Mouse (Mus musculus) MEL (cell line): ENCODE measurements around the gene Rbm18. TPM values are rescaled to one million over a fixed set of nuclear protein-coding genes. Genes with fewer than 3 reads are reported as not detected.

ENCODE experiments used
- DNase-seq: peaks from one replicate; pipeline ENCODE4 v3.0.0; 2011; ENCODE audit warnings: low read depth, low spot score
- H3K27ac ChIP-seq: 2 replicates; pipeline ENCODE4 v1.5.1; 2012; ENCODE audit warnings: low read depth, mild to moderate bottlenecking, control low read depth, low read length, moderate library complexity; ENCODE audit not compliant: control insufficient read depth
- H3K27me3 ChIP-seq, 2 experiments: fragments of 150-350 bp in 1 of 2; sonication (generic) in 1 of 2; 2 replicates each; pipeline ENCODE4 v1.6.1; 2012; ENCODE audit warnings: low read length in 2 of 2, mild to moderate bottlenecking in 2 of 2, improper control_type of control experiment in 1 of 2, moderate library complexity in 1 of 2; ENCODE audit not compliant: insufficient read depth in 2 of 2, control insufficient read depth in 1 of 2
- H3K36me3 ChIP-seq, 2 experiments: 2 replicates each; pipeline ENCODE4 v1.6.1; 2012 to 2014; ENCODE audit warnings: low read length in 2 of 2, improper control_type of control experiment in 1 of 2, inconsistent platforms in 1 of 2, mild to moderate bottlenecking in 1 of 2; ENCODE audit not compliant: insufficient read depth in 2 of 2, control insufficient read depth in 1 of 2
- H3K4me1 ChIP-seq, 2 experiments: fragments of 150-350 bp in 1 of 2; sonication (generic) in 1 of 2; 2 replicates each; pipeline ENCODE4 v1.6.1; 2012; ENCODE audit warnings: low read length in 2 of 2, improper control_type of control experiment in 1 of 2, mild to moderate bottlenecking in 1 of 2; ENCODE audit not compliant: insufficient read depth in 2 of 2, control insufficient read depth in 1 of 2
- H3K4me3 ChIP-seq, 2 experiments: fragments of 150-350 bp in 1 of 2; sonication (generic) in 1 of 2; 2 replicates each; pipeline ENCODE4 v1.5.1; 2012; ENCODE audit warnings: low read depth in 2 of 2, low read length in 2 of 2, mild to moderate bottlenecking in 2 of 2, moderate library complexity in 2 of 2, control low read depth in 1 of 2, improper control_type of control experiment in 1 of 2; ENCODE audit not compliant: control insufficient read depth in 1 of 2, insufficient read depth in 1 of 2
- H3K79me2 ChIP-seq: 2 replicates; pipeline ENCODE4 v1.6.1; 2012; ENCODE audit warnings: mild to moderate bottlenecking, low read length, moderate library complexity; ENCODE audit not compliant: control insufficient read depth, poor library complexity, insufficient read depth
- H3K9ac ChIP-seq: 2 replicates; pipeline ENCODE4 v1.6.1; 2012; ENCODE audit warnings: low read depth, mild to moderate bottlenecking, control low read depth, low read length, moderate library complexity; ENCODE audit not compliant: control insufficient read depth, poor library complexity, severe bottlenecking
- H3K9me3 ChIP-seq: fragments of 150-350 bp; sonication (generic); replicated peaks from 2 replicates; pipeline ENCODE4 v1.6.1; 2012; ENCODE audit warnings: mild to moderate bottlenecking, low read length, improper control_type of control experiment, moderate library complexity; ENCODE audit not compliant: insufficient read depth
- CHD1 ChIP-seq: IDR thresholded peaks from 2 replicates; pipeline ENCODE4 v1.6.1; 2012; ENCODE audit warnings: low read depth, mild to moderate bottlenecking, inconsistent platforms, low read length, improper control_type of control experiment
- CHD2 ChIP-seq: IDR thresholded peaks from 2 replicates; pipeline ENCODE4 v1.6.1; 2011; ENCODE audit warnings: low read length, improper control_type of control experiment
- CTCF ChIP-seq, 3 experiments: IDR thresholded peaks in 2 of 3; conservative IDR thresholded peaks in 1 of 3; 2 replicates each; pipeline ENCODE4 v1.5.1; 2011 to 2012; ENCODE audit warnings: low read length in 3 of 3, low read depth in 2 of 3, mild to moderate bottlenecking in 2 of 3, improper control_type of control experiment in 1 of 3, inconsistent platforms in 1 of 3, mixed read lengths in 1 of 3, moderate library complexity in 1 of 3; ENCODE audit not compliant: control insufficient read depth in 1 of 3, insufficient read depth in 1 of 3, poor library complexity in 1 of 3, severe bottlenecking in 1 of 3
- E2F4 ChIP-seq: IDR thresholded peaks from 2 replicates; pipeline ENCODE4 v1.6.1; 2011; ENCODE audit warnings: low read depth, low read length, improper control_type of control experiment, borderline replicate concordance
- ELF1 ChIP-seq: IDR thresholded peaks from 2 replicates; pipeline ENCODE4 v1.6.1; 2014; ENCODE audit warnings: low read depth, mild to moderate bottlenecking, inconsistent platforms, low read length, improper control_type of control experiment, moderate library complexity
- EP300 ChIP-seq, 2 experiments: IDR thresholded peaks; 2 replicates each; pipeline ENCODE4 v1.6.1; 2011; ENCODE audit warnings: improper control_type of control experiment in 2 of 2, low read length in 2 of 2, low read depth in 1 of 2, mild to moderate bottlenecking in 1 of 2
- GABPA ChIP-seq: IDR thresholded peaks from 2 replicates; pipeline ENCODE4 v1.6.1; 2012; ENCODE audit warnings: low read depth, mild to moderate bottlenecking, inconsistent platforms, low read length, improper control_type of control experiment, moderate library complexity
- GATA1 ChIP-seq: IDR thresholded peaks from 2 replicates; pipeline ENCODE4 v1.6.1; 2011; ENCODE audit warnings: low read depth, low read length, improper control_type of control experiment
- MAFK ChIP-seq: IDR thresholded peaks from 2 replicates; pipeline ENCODE4 v1.6.1; 2011; ENCODE audit warnings: low read depth, mild to moderate bottlenecking, low read length, improper control_type of control experiment, borderline replicate concordance
- MAX ChIP-seq: IDR thresholded peaks from 2 replicates; pipeline ENCODE4 v1.6.1; 2011; ENCODE audit warnings: low read length, improper control_type of control experiment
- MAZ ChIP-seq: IDR thresholded peaks from 2 replicates; pipeline ENCODE4 v1.6.1; 2012; ENCODE audit warnings: low read depth, mild to moderate bottlenecking, inconsistent platforms, low read length, improper control_type of control experiment
- MEF2A ChIP-seq: IDR thresholded peaks from 2 replicates; pipeline ENCODE4 v1.6.1; 2014; ENCODE audit warnings: low read depth, mild to moderate bottlenecking, inconsistent platforms, low read length, improper control_type of control experiment; ENCODE audit not compliant: poor library complexity, insufficient replicate concordance, severe bottlenecking; ENCODE audit errors: extremely low read depth
- MYB ChIP-seq: IDR thresholded peaks from 2 replicates; pipeline ENCODE4 v1.6.1; 2011; ENCODE audit warnings: mild to moderate bottlenecking, low read depth, low read length, improper control_type of control experiment
- MYC ChIP-seq: IDR thresholded peaks from 2 replicates; pipeline ENCODE4 v1.6.1; 2011; ENCODE audit warnings: low read depth, mild to moderate bottlenecking, low read length, improper control_type of control experiment, moderate library complexity
- NELFE ChIP-seq: IDR thresholded peaks from 2 replicates; pipeline ENCODE4 v1.6.1; 2011; ENCODE audit warnings: low read depth, low read length, improper control_type of control experiment
- NRF1 ChIP-seq: IDR thresholded peaks from 2 replicates; pipeline ENCODE4 v1.6.1; 2014; ENCODE audit warnings: low read depth, mild to moderate bottlenecking, inconsistent platforms, low read length, improper control_type of control experiment, moderate library complexity; ENCODE audit not compliant: poor library complexity, insufficient read depth, severe bottlenecking
- POLR2A ChIP-seq, 2 experiments: IDR thresholded peaks; 2 replicates each; pipeline ENCODE4 v1.6.1; 2011 to 2012; ENCODE audit warnings: low read length in 2 of 2, mild to moderate bottlenecking in 2 of 2, control low read depth in 1 of 2, improper control_type of control experiment in 1 of 2, low read depth in 1 of 2, moderate library complexity in 1 of 2; ENCODE audit not compliant: control insufficient read depth in 1 of 2, insufficient read depth in 1 of 2, poor library complexity in 1 of 2
- POLR2AphosphoS2 ChIP-seq: IDR thresholded peaks from 2 replicates; pipeline ENCODE4 v1.6.1; 2011; ENCODE audit warnings: low read length, improper control_type of control experiment
- RAD21 ChIP-seq: IDR thresholded peaks from 2 replicates; pipeline ENCODE4 v1.6.1; 2011; ENCODE audit warnings: mild to moderate bottlenecking, low read depth, low read length, improper control_type of control experiment
- RCOR1 ChIP-seq: IDR thresholded peaks from 2 replicates; pipeline ENCODE4 v1.6.1; 2012; ENCODE audit warnings: low read depth, mild to moderate bottlenecking, inconsistent platforms, low read length, improper control_type of control experiment
- SMC3 ChIP-seq: IDR thresholded peaks from 2 replicates; pipeline ENCODE4 v1.6.1; 2011; ENCODE audit warnings: low read depth, low read length, improper control_type of control experiment
- TCF12 ChIP-seq: IDR thresholded peaks from 2 replicates; pipeline ENCODE4 v1.6.1; 2014; ENCODE audit warnings: low read depth, mild to moderate bottlenecking, inconsistent platforms, low read length, improper control_type of control experiment, moderate library complexity
- UBTF ChIP-seq: IDR thresholded peaks from 2 replicates; pipeline ENCODE4 v1.6.1; 2012; ENCODE audit warnings: low read depth, mild to moderate bottlenecking, inconsistent platforms, low read length, improper control_type of control experiment, moderate library complexity, borderline replicate concordance; ENCODE audit not compliant: insufficient read depth
- USF1 ChIP-seq: IDR thresholded peaks from 2 replicates; pipeline ENCODE4 v1.6.1; 2014; ENCODE audit warnings: low read depth, mild to moderate bottlenecking, inconsistent platforms, low read length, improper control_type of control experiment, moderate library complexity
- USF2 ChIP-seq, 2 experiments: IDR thresholded peaks; 2 replicates each; pipeline ENCODE4 v1.6.1; 2011 to 2012; ENCODE audit warnings: improper control_type of control experiment in 2 of 2, low read length in 2 of 2, borderline replicate concordance in 1 of 2, inconsistent platforms in 1 of 2, low read depth in 1 of 2, mild to moderate bottlenecking in 1 of 2; ENCODE audit not compliant: insufficient read depth in 1 of 2
- ZKSCAN1 ChIP-seq: IDR thresholded peaks from 2 replicates; pipeline ENCODE4 v1.6.1; 2012; ENCODE audit warnings: low read depth, mild to moderate bottlenecking, inconsistent platforms, low read length, improper control_type of control experiment, moderate library complexity
- ZMIZ1 ChIP-seq: IDR thresholded peaks from 2 replicates; pipeline ENCODE4 v1.6.1; 2012; ENCODE audit warnings: low read depth, mild to moderate bottlenecking, inconsistent platforms, low read length, improper control_type of control experiment, moderate library complexity
- ZNF384 ChIP-seq: IDR thresholded peaks from 2 replicates; pipeline ENCODE4 v1.6.1; 2012; ENCODE audit warnings: low read depth, mild to moderate bottlenecking, inconsistent platforms, low read length, improper control_type of control experiment
- polyA plus RNA-seq, 2 experiments: library from polyadenylated mRNA; stranded (reverse) in 1 of 2; unstranded in 1 of 2; fragments of >175 nt in 1 of 2; fragments of >200 nt in 1 of 2; gene quantifications; 2 replicates each; pipeline versions ENCODE4 v1.2.1 to v1.2.4; 2012; ENCODE audit warnings: low replicate concordance in 2 of 2, low read depth in 1 of 2; ENCODE audit not compliant: insufficient read length in 2 of 2, insufficient read depth in 1 of 2, missing spikeins in 1 of 2
- total RNA-seq: library from RNA; depleted of rRNA; stranded (reverse); fragments of 300-350 nt; gene quantifications from 2 replicates; pipeline ENCODE4 v1.2.3, GENCODE M21; 2012

Gene Rbm18
- total and polyA plus RNA-seq, 3 experiments = 16.7 to 20.1 TPM; not detected in 1

DNA sequence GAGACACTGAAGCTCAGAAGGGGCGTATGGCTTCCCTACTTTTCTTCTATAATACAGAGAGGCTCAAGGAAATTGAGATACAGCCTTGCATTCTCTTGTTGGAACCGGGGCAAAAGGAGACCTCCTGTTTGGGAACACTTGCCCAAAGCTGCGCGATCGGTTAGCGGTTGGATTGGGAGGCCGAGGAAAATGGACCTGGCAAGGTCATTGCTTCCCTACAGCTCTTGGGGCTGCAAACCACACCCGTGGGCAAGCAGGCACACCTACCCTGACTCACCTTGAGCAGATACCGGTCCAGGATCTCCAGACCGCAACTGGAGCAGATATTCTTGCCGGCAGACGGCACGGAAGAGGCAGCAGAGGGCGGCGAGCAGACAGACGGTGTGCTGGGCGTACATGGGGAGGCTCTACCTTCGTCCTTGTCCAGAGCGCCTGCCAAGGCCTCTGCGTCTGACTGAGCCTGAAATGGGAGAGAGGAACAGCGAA, 33.5 kb downstream of the Rbm18 start (continued):
- no peak for TF ChIP-seq CTCF (IDR thresholded peaks at IDR 0.05 in 2 of 3, conservative IDR thresholded peaks at IDR 0.05 in 1 of 3; ENCODE audit: control insufficient read depth in 1 of 3, insufficient read depth in 1 of 3, low read depth in 2 of 3, low read length in 3 of 3, poor library complexity in 1 of 3, severe bottlenecking in 1 of 3)
- TF ChIP-seq MAX = no peak
- TF ChIP-seq CHD2 = no peak
- no peak for TF ChIP-seq ELF1
- TF ChIP-seq CHD1 = no peak

DNA sequence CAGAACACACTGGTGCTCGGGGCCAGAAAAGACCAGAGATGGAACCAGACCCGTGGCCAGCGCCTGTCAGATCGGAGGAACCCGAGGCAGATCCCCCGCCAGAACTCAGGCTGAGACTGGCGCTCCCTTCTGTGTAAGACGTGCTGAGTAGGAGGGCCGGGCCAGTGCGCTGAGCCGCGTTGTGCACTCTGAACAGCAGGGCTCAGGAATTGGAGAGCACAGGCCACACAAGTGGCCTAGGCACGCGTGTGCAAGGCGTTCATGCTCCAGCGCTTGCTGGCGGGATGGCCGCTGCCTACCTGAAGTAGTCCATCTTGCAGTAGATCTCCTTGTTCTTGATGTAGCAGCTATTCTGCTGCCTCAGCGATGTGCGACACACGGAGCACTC, 34.0 kb downstream of the Rbm18 start:
- Histone ChIP-seq H3K9me3 (no peaks in the 10 kb centered on the region), H3K27me3 (peaks cover 0 to 3% of the 10 kb centered on the region in 2 experiments; a peak in 3 of 4 replicates), H3K4me3 (no peak overlapping the region), H3K9ac (no peak overlapping the region), H3K79me2 (no peaks in the 10 kb centered on the region), H3K27ac (no peak overlapping the region), H3K4me1 (no peaks in the 10 kb centered on the region), H3K36me3 (no peaks in the 10 kb centered on the region)
- DNase-seq = no peak
- no peak for TF ChIP-seq POLR2AphosphoS2
- TF ChIP-seq UBTF = no peak
- TF ChIP-seq USF1 = no peak
- TF ChIP-seq MAZ = no peak
- no peak for TF ChIP-seq TCF12
- TF ChIP-seq ZKSCAN1 = no peak
- no peak for TF ChIP-seq CHD1
- no peak for TF ChIP-seq MEF2A
- TF ChIP-seq SMC3 = no peak
- TF ChIP-seq RCOR1 = no peak
- TF ChIP-seq ZMIZ1 = no peak

DNA sequence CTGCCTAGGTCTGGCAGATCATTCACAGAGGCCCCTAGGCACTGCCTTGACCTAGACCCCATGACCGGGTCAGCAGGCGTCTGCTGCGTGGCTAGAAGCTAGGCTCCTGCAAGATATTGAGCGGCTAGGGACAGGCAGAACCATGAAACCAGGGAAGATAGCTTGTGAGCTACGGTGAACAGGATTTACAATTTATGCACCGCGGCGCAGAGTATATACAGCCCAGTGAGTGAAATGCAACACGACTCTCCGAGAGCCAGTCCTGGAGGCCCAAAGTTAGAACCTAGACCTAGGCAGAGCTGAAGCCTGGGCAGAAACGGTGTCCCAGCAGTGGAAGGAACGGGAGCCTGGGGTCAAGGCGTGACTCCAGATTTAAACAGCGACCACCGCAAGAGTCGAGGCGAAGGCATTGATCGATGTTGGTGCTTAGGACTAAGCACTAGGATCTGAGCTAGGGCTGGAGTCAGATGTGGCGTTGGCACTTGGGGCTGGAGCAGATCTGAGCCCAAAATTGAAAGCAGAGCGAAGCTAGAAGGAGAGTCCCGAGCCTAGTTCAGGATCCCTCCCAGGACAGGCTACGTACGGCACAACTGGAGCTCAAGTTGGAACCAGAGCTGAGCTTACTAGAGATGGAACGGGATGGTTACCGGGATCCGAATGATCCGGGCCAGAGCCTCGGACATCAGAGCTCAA, 34.6 kb downstream of the Rbm18 start:
- Histone ChIP-seq H3K4me1 (no peaks in the 10 kb centered on the region), H3K9ac (no peak overlapping the region), H3K9me3 (no peaks in the 10 kb centered on the region), H3K4me3 (no peak overlapping the region), H3K79me2 (no peaks in the 10 kb centered on the region), H3K27me3 (peaks cover 0 to 3% of the 10 kb centered on the region in 2 experiments; a peak in 3 of 4 replicates), H3K36me3 (no peaks in the 10 kb centered on the region), H3K27ac (no peak overlapping the region)
- DNase-seq = no peak
- TF ChIP-seq POLR2A (IDR thresholded peaks at IDR 0.05; ENCODE audit: control insufficient read depth in 1 of 2, insufficient read depth in 1 of 2, low read depth in 1 of 2, low read length in 2 of 2, poor library complexity in 1 of 2) (no peak), USF2 (IDR thresholded peaks at IDR 0.05; ENCODE audit: borderline replicate concordance in 1 of 2, insufficient read depth in 1 of 2, low read depth in 1 of 2, low read length in 2 of 2) (no peak), ZMIZ1 (no peak), SMC3 (no peak), GABPA (no peak), ELF1 (no peak), POLR2AphosphoS2 (no peak), MAFK (no peak), E2F4 (no peak), CTCF (IDR thresholded peaks at IDR 0.05 in 2 of 3, conservative IDR thresholded peaks at IDR 0.05 in 1 of 3; ENCODE audit: control insufficient read depth in 1 of 3, insufficient read depth in 1 of 3, low read depth in 2 of 3, low read length in 3 of 3, poor library complexity in 1 of 3, severe bottlenecking in 1 of 3) (no peak), ZNF384 (no peak), RCOR1 (no peak), MYC (no peak), NELFE (no peak), GATA1 (no peak), EP300 (IDR thresholded peaks at IDR 0.05; ENCODE audit: low read depth in 1 of 2, low read length in 2 of 2) (no peak), MYB (no peak), RAD21 (no peak), NRF1 (no peak)
